15 mouse cellular contexts compared by ENCODE assay signal in genomic region chr10:97582543-97583231, GRCm38 (mm10). TPM values are rescaled to one million over a fixed set of nuclear protein-coding genes. Genes with fewer than 3 reads are reported as not detected.
DNase-seq lines count a peak whose midpoint lies in the region; ATAC-seq and TF ChIP-seq lines count a peak whose summit lies in the region.
"Had no signal": no experiment of that assay in that cellular context is flagged by ENCODE, and none has a peak within 500 bp of the region (broad histone marks: within the 10 kb centered on the region; RNA-seq: fewer than 3 reads in every experiment).

No protein-coding gene starts in this region.

- no peak for ATAC-seq in liver, embryonic 12.5 days
- ATAC-seq: midbrain, embryonic 16.5 days had no signal

- no peak overlapping the region for H3K27ac ChIP-seq in left cerebral cortex, adult 2 months
- peak overlapping the region; percentile 84 for H3K27ac ChIP-seq in layer of hippocampus, adult 2 months
- H3K27ac ChIP-seq in liver, embryonic 12.5 days = no peak overlapping the region
- H3K27ac ChIP-seq: lung, embryonic 15.5 days had no signal

- no peaks in the 10 kb centered on the region for H3K9me3 ChIP-seq in liver, embryonic 12.5 days (replicated peaks)
- H3K9me3 ChIP-seq: lung, embryonic 15.5 days had no signal

- H3K4me1 ChIP-seq in liver, embryonic 12.5 days = no peaks in the 10 kb centered on the region

- H3K4me2 ChIP-seq in liver, embryonic 12.5 days = no peak overlapping the region
- H3K4me2 ChIP-seq: heart, embryonic 11.5 days; lung, embryonic 15.5 days had no signal

- H3K4me3 ChIP-seq in left cerebral cortex, adult 2 months = no peak overlapping the region
- H3K4me3 ChIP-seq in layer of hippocampus, adult 2 months = no peak overlapping the region
- no peak overlapping the region for H3K4me3 ChIP-seq in liver, embryonic 12.5 days
- H3K4me3 ChIP-seq: lung, embryonic 15.5 days had no signal

- H3K36me3 ChIP-seq in liver, embryonic 12.5 days = no peaks in the 10 kb centered on the region
- H3K36me3 ChIP-seq: lung, embryonic 15.5 days had no signal

- H3K27me3 ChIP-seq in liver, embryonic 12.5 days (replicated peaks) = no peaks in the 10 kb centered on the region
- H3K27me3 ChIP-seq: CH12.LX; lung, embryonic 15.5 days had no signal

- peak; percentile 4 for DNase-seq in left cerebral cortex, adult 11 months (ENCODE audit: low spot score)
- no peak for DNase-seq in left cerebral cortex, adult 2 months (ENCODE audit: extremely low spot score in 1 of 2, low spot score in 2 of 2)
- DNase-seq in cerebellum, adult 18-20 months = peak; percentile 73 to 74
- DNase-seq in layer of hippocampus, adult 2 months (ENCODE audit: low spot score in 2 of 2) = peak; percentile 68 to 74
- DNase-seq in right cerebral cortex, postnatal 25 days = peak; percentile 20
- no peak for DNase-seq in T-cell, adult 2 months (ENCODE audit: low spot score)
- no peak for DNase-seq in ovary, postnatal 14 days (ENCODE audit: low spot score)
- DNase-seq: thymus, adult 18-20 months had no signal

- no peak for TF ChIP-seq CTCF in left cerebral cortex, adult 2 months (IDR thresholded peaks at IDR 0.05)
- TF ChIP-seq CTCF in layer of hippocampus, adult 2 months (conservative IDR thresholded peaks at IDR 0.05) = no peak

- no peak overlapping the region for H3K9ac ChIP-seq in liver, embryonic 12.5 days
- H3K9ac ChIP-seq: lung, embryonic 15.5 days had no signal

- intact Hi-C loops in left cerebral cortex, adult 2 months (cut with DNase I) = no loop called here

- 56% methylated on average over 4 of the region's 4 CpGs for WGBS in liver, embryonic 12.5 days (ENCODE audit: insufficient replicate concordance)

RNA-seq across cellular contexts. Expression of gene Lum, which starts 17.8 kb away (rescaled TPM):
- total RNA-seq in left cerebral cortex, adult 2 months (2021) = 1 to 10 TPM; 1.8 TPM
- total RNA-seq in layer of hippocampus, adult 2 months (2021) = 1 to 10 TPM; 2.6 to 4.3 TPM
- polyA plus RNA-seq in liver, embryonic 12.5 days (2016; fragmentation: Nextera tagmentation; extraction: Ambion mirVana) = 46.3 and 51.1 TPM in 2 replicates
- total RNA-seq: CH12.LX; common myeloid progenitor, adult 5-6 weeks had no signal

RNA-seq across cellular contexts. Expression of gene Kera, which starts 24.0 kb away (rescaled TPM):
- not detected for total RNA-seq in left cerebral cortex, adult 2 months (2021)
- total RNA-seq in layer of hippocampus, adult 2 months (2021) = under 1 TPM in 1 of 2 experiments, not detected in 1; 0.29 TPM
- 0.10 TPM in 1 of 2 replicates, not detected in the other for polyA plus RNA-seq in liver, embryonic 12.5 days (2016; fragmentation: Nextera tagmentation; extraction: Ambion mirVana)
- total RNA-seq: CH12.LX; common myeloid progenitor, adult 5-6 weeks; left cerebral cortex, adult 8-10 months had no signal
- polyA plus RNA-seq: midbrain, embryonic 16.5 days had no signal

Comparison
In these comparisons a context has a peak if more than half of its experiments do, and no peak if none do; other contexts are left out.
1. DNase-seq: peak in left cerebral cortex, adult 11 months (single experiment), cerebellum, adult 18-20 months (2 of 2), layer of hippocampus, adult 2 months (2 of 2) and right cerebral cortex, postnatal 25 days (single experiment); none in left cerebral cortex, adult 2 months (0 of 2), T-cell, adult 2 months (single experiment) and ovary, postnatal 14 days (single experiment).